Mouse (Mus musculus) liver, embryonic 11.5 days (tissue): ENCODE data around the gene Pknox2. TPM values are rescaled to one million over a fixed set of nuclear protein-coding genes. Genes with fewer than 3 reads are reported as not detected.

ENCODE experiments used
- ATAC-seq: fragments of 200-750 bp; cut with Nextera tagmentation; replicated peaks from 2 replicates; pipeline ENCODE4 v1.8.0; 2017; ENCODE audit warnings: moderate number of reproducible peaks, mild to moderate bottlenecking, moderate TSS enrichment, moderate library complexity; ENCODE audit not compliant: low FRiP score
- DNase-seq: peaks from one replicate; pipeline ENCODE4 v3.0.0-alpha.2; 2017; ENCODE audit warnings: low spot score
- H3K27ac ChIP-seq: fragments of 300-500 bp; sonication (generic); 2 replicates; pipeline ENCODE4 v1.5.1; 2014; ENCODE audit warnings: mild to moderate bottlenecking, low read depth, low read length, control low read depth
- H3K27me3 ChIP-seq: fragments of 300-500 bp; sonication (generic); replicated peaks from 2 replicates; pipeline ENCODE4 v1.6.1; 2014; ENCODE audit warnings: low read length, mixed read lengths; ENCODE audit not compliant: control insufficient read depth, insufficient read depth
- H3K36me3 ChIP-seq: fragments of 300-500 bp; sonication (generic); 2 replicates; pipeline ENCODE4 v1.6.1; 2014; ENCODE audit warnings: mild to moderate bottlenecking, low read length, moderate library complexity, mixed read lengths; ENCODE audit not compliant: control insufficient read depth, insufficient read depth
- H3K4me1 ChIP-seq: fragments of 300-500 bp; sonication (generic); replicated peaks from 2 replicates; pipeline ENCODE4 v1.6.1; 2014; ENCODE audit warnings: low read length, mixed read lengths; ENCODE audit not compliant: control insufficient read depth, insufficient read depth
- H3K4me2 ChIP-seq: fragments of 300-500 bp; sonication (generic); 2 replicates; pipeline ENCODE4 v1.6.1; 2014; ENCODE audit warnings: mild to moderate bottlenecking, control low read depth, moderate library complexity
- H3K4me3 ChIP-seq: fragments of 300-500 bp; sonication (generic); 2 replicates; pipeline ENCODE4 v1.5.1; 2014; ENCODE audit warnings: low read depth, low read length, control low read depth
- H3K9ac ChIP-seq: fragments of 300-500 bp; sonication (generic); 2 replicates; pipeline ENCODE4 v1.6.1; 2014; ENCODE audit warnings: low read depth, low read length, control low read depth
- H3K9me3 ChIP-seq: fragments of 300-500 bp; sonication (generic); 2 replicates; pipeline ENCODE4 v1.6.1; 2016; ENCODE audit warnings: low read length, inconsistent platforms, mixed read lengths; ENCODE audit not compliant: control insufficient read depth
- WGBS: fragments of 180-500 bp; shearing (Covaris S2); extraction: QIAGEN DNeasy Blood & Tissue Kit; methylation state at CpG from one replicate; pipeline ENCODE4 v1.1.7; 2014; 5-methylcytosine and 5-hydroxymethylcytosine counted together
- polyA plus RNA-seq: library from polyadenylated mRNA; unstranded; fragments of >200 nt; fragmentation: Nextera tagmentation; extraction: Ambion mirVana; gene quantifications from 2 replicates; pipeline ENCODE4 v1.2.1, GENCODE M21; 2014

Pknox2 gene
- polyA plus RNA-seq, 1 experiment from 2014 or later = 2.9 TPM

- Histone ChIP-seq H3K4me1 (no peaks in the 10 kb centered on the region), H3K4me3 (no peak overlapping the region), H3K27ac (no peak overlapping the region), H3K27me3 (no peaks in the 10 kb centered on the region), H3K9me3 (no peaks in the 10 kb centered on the region), H3K36me3 (no peaks in the 10 kb centered on the region), H3K9ac (no peak overlapping the region), H3K4me2 (no peak overlapping the region)
- ATAC-seq = no peak
- 56% methylated on average over 7 of the region's 7 CpGs for WGBS
- DNase-seq = no peak
These were observed 108.8 kb downstream of the Pknox2 start for GRCm38 (mm10) chr9:37038445-37038844.

- Histone ChIP-seq H3K4me2 (no peak overlapping the region), H3K9ac (no peak overlapping the region), H3K36me3 (no peaks in the 10 kb centered on the region), H3K27ac (no peak overlapping the region), H3K4me3 (no peak overlapping the region), H3K4me1 (no peaks in the 10 kb centered on the region), H3K27me3 (no peaks in the 10 kb centered on the region), H3K9me3 (no peaks in the 10 kb centered on the region)
- ATAC-seq (no peak), DNase-seq (no peak)
- WGBS = 80% methylated on average over 12 of the region's 12 CpGs
These were observed 109.8 kb downstream of the Pknox2 start for GRCm38 (mm10) chr9:37037405-37037804.

GRCm38 (mm10) chr9:37035248-37035647, 112.0 kb downstream of the Pknox2 start:
- ATAC-seq (no peak), DNase-seq (no peak)
- Histone ChIP-seq H3K27ac (no peak overlapping the region), H3K4me1 (no peaks in the 10 kb centered on the region; the same call in 1 of the 2 replicates), H3K27me3 (no peaks in the 10 kb centered on the region), H3K36me3 (no peaks in the 10 kb centered on the region), H3K9me3 (no peaks in the 10 kb centered on the region), H3K4me3 (no peak overlapping the region), H3K9ac (no peak overlapping the region), H3K4me2 (no peak overlapping the region)
- 80% methylated on average over 3 of the region's 3 CpGs for WGBS

GRCm38 (mm10) chr9:37034316-37034715, 112.9 kb downstream of the Pknox2 start:
- 59% methylated on average over 1 of the region's 1 CpGs for WGBS
- DNase-seq (no peak), ATAC-seq (no peak)
- H3K4me3 ChIP-seq = no peak overlapping the region
- no peak overlapping the region for H3K9ac ChIP-seq
- H3K9me3 ChIP-seq = no peaks in the 10 kb centered on the region
- H3K27me3 ChIP-seq = no peaks in the 10 kb centered on the region
- H3K27ac ChIP-seq = no peak overlapping the region
- H3K4me2 ChIP-seq = no peak overlapping the region
- H3K36me3 ChIP-seq = no peaks in the 10 kb centered on the region
- peaks cover 2% of the 10 kb centered on the region; the same call in 1 of the 2 replicates for H3K4me1 ChIP-seq

- Histone ChIP-seq H3K4me2 (no peak overlapping the region), H3K4me3 (no peak overlapping the region), H3K4me1 (peaks cover 2% of the 10 kb centered on the region; the same call in 1 of the 2 replicates), H3K27ac (no peak overlapping the region), H3K9ac (no peak overlapping the region), H3K36me3 (no peaks in the 10 kb centered on the region), H3K27me3 (no peaks in the 10 kb centered on the region), H3K9me3 (no peaks in the 10 kb centered on the region)
- DNase-seq = no peak
- ATAC-seq = no peak
- 34% methylated on average over 9 of the region's 9 CpGs for WGBS
These were observed 116.6 kb downstream of the Pknox2 start for GRCm38 (mm10) chr9:37030347-37031213.

- Histone ChIP-seq H3K9ac (no peak overlapping the region), H3K9me3 (no peaks in the 10 kb centered on the region), H3K4me2 (no peak overlapping the region), H3K27me3 (no peaks in the 10 kb centered on the region), H3K4me3 (no peak overlapping the region), H3K4me1 (peaks cover 2% of the 10 kb centered on the region; the same call in 1 of the 2 replicates), H3K27ac (no peak overlapping the region), H3K36me3 (no peaks in the 10 kb centered on the region)
- ATAC-seq (no peak), DNase-seq (no peak)
- whole genome bisulfite sequencing = 64% methylated on average over 3 of the region's 3 CpGs
These were observed 117.3 kb downstream of the Pknox2 start for GRCm38 (mm10) chr9:37029811-37030346.

- Histone ChIP-seq H3K27me3 (no peaks in the 10 kb centered on the region), H3K9me3 (no peaks in the 10 kb centered on the region), H3K27ac (no peak overlapping the region), H3K4me2 (no peak overlapping the region), H3K4me1 (peaks cover 2% of the 10 kb centered on the region; the same call in 1 of the 2 replicates), H3K4me3 (no peak overlapping the region), H3K9ac (no peak overlapping the region), H3K36me3 (no peaks in the 10 kb centered on the region)
- ATAC-seq = no peak
- 76% methylated on average over 7 of the region's 7 CpGs for WGBS
- no peak for DNase-seq
These were observed 119.2 kb downstream of the Pknox2 start for GRCm38 (mm10) chr9:37027825-37028575.

GRCm38 (mm10) chr9:37025913-37026312, 121.3 kb downstream of the Pknox2 start:
- Histone ChIP-seq H3K27me3 (no peaks in the 10 kb centered on the region), H3K4me3 (no peak overlapping the region), H3K4me1 (peaks cover 2% of the 10 kb centered on the region; the same call in 1 of the 2 replicates), H3K36me3 (no peaks in the 10 kb centered on the region), H3K9me3 (no peaks in the 10 kb centered on the region), H3K27ac (no peak overlapping the region), H3K9ac (no peak overlapping the region), H3K4me2 (no peak overlapping the region)
- no peak for DNase-seq
- no peak for ATAC-seq
- WGBS = 63% methylated on average over 3 of the region's 3 CpGs
